Mouse (Mus musculus) liver, embryonic 14.5 days (tissue): ENCODE results near the gene Cox4i2. TPM values are rescaled to one million over a fixed set of nuclear protein-coding genes. Genes with fewer than 3 reads are reported as not detected.
A peak's percentile ranks its signal among the peaks of the same experiment; 100 is the strongest.

ENCODE experiments used
- ATAC-seq: fragments of 200-750 bp; cut with Nextera tagmentation; 2 replicates; pipeline ENCODE4 v1.8.0; 2017; ENCODE audit warnings: moderate number of reproducible peaks, mild to moderate bottlenecking, moderate library complexity; ENCODE audit not compliant: insufficient read depth
- DNase-seq, 3 experiments: peaks; one replicate each; pipeline ENCODE4 v3.0.0-alpha.2; 2012 to 2013; ENCODE audit warnings: low read depth in 3 of 3, low spot score in 3 of 3
- H3K27ac ChIP-seq: fragments of 300-500 bp; sonication (generic); 2 replicates; pipeline ENCODE4 v1.5.1; 2014; ENCODE audit warnings: moderate library complexity, mild to moderate bottlenecking, control low read depth, inconsistent platforms
- H3K27me3 ChIP-seq: fragments of 300-500 bp; sonication (generic); 2 replicates; pipeline ENCODE4 v1.6.1; 2014; ENCODE audit warnings: mild to moderate bottlenecking, low read length, moderate library complexity; ENCODE audit not compliant: control insufficient read depth, insufficient read depth
- H3K36me3 ChIP-seq: fragments of 300-500 bp; sonication (generic); replicated peaks from 2 replicates; pipeline ENCODE4 v1.6.1; 2014; ENCODE audit warnings: low read depth; ENCODE audit not compliant: control insufficient read depth, insufficient read depth
- H3K4me1 ChIP-seq, 2 experiments: fragments of 200-500 bp in 1 of 2; fragments of 300-500 bp in 1 of 2; sonication (generic) in 1 of 2; replicated peaks; 2 replicates each; pipeline ENCODE4 v1.6.1; 2012 to 2014; ENCODE audit warnings: antibody characterized with exemption in 1 of 2, inconsistent platforms in 1 of 2, low read length in 1 of 2; ENCODE audit not compliant: control insufficient read depth in 2 of 2, insufficient read depth in 2 of 2
- H3K4me2 ChIP-seq: fragments of 300-500 bp; sonication (generic); 2 replicates; pipeline ENCODE4 v1.6.1; 2014; ENCODE audit warnings: low read depth, mild to moderate bottlenecking, control low read depth, moderate library complexity
- H3K4me3 ChIP-seq, 2 experiments: fragments of 200-500 bp in 1 of 2; fragments of 300-500 bp in 1 of 2; sonication (generic) in 1 of 2; 2 replicates each; pipeline ENCODE4 v1.5.1; 2012 to 2014; ENCODE audit warnings: low read depth in 2 of 2, low read length in 2 of 2, mild to moderate bottlenecking in 2 of 2, control low read depth in 1 of 2, inconsistent platforms in 1 of 2, moderate library complexity in 1 of 2; ENCODE audit not compliant: insufficient read depth in 1 of 2
- H3K9ac ChIP-seq: fragments of 300-500 bp; sonication (generic); replicated peaks from 2 replicates; pipeline ENCODE4 v1.6.1; 2014; ENCODE audit warnings: mild to moderate bottlenecking, control low read depth, moderate library complexity
- H3K9me3 ChIP-seq: fragments of 300-500 bp; sonication (generic); 2 replicates; pipeline ENCODE4 v1.6.1; 2016; ENCODE audit warnings: low read length, mixed read lengths; ENCODE audit not compliant: control insufficient read depth
- CTCF ChIP-seq: IDR thresholded peaks from 2 replicates; pipeline ENCODE4 v1.5.1; 2016; ENCODE audit warnings: antibody characterized with exemption, low read depth, control low read depth
- EP300 ChIP-seq: IDR thresholded peaks from 2 replicates; pipeline ENCODE4 v1.6.1; 2016; ENCODE audit warnings: antibody characterized with exemption, low read depth
- WGBS: fragments of 180-500 bp; shearing (Covaris S2); extraction: QIAGEN DNeasy Blood & Tissue Kit; methylation state at CpG from one replicate; pipeline ENCODE4 v1.1.7; 2014; ENCODE audit not compliant: insufficient replicate concordance; 5-methylcytosine and 5-hydroxymethylcytosine counted together
- polyA plus RNA-seq, 2 experiments: library from polyadenylated mRNA; depleted of rRNA in 1 of 2; stranded (reverse) in 1 of 2; unstranded in 1 of 2; fragments of >200 nt; fragmentation: Nextera tagmentation in 1 of 2; extraction: Ambion mirVana in 1 of 2; gene quantifications; 2 replicates each; pipeline versions ENCODE4 v1.2.1 to v1.2.3; 2012 to 2014

Cox4i2 gene
- polyA plus RNA-seq (2012; rRNA removed) (0.51 and 0.92 TPM in 2 replicates), polyA plus RNA-seq (2014; fragmentation: Nextera tagmentation; extraction: Ambion mirVana) (0.47 and 0.51 TPM in 2 replicates)

DNA sequence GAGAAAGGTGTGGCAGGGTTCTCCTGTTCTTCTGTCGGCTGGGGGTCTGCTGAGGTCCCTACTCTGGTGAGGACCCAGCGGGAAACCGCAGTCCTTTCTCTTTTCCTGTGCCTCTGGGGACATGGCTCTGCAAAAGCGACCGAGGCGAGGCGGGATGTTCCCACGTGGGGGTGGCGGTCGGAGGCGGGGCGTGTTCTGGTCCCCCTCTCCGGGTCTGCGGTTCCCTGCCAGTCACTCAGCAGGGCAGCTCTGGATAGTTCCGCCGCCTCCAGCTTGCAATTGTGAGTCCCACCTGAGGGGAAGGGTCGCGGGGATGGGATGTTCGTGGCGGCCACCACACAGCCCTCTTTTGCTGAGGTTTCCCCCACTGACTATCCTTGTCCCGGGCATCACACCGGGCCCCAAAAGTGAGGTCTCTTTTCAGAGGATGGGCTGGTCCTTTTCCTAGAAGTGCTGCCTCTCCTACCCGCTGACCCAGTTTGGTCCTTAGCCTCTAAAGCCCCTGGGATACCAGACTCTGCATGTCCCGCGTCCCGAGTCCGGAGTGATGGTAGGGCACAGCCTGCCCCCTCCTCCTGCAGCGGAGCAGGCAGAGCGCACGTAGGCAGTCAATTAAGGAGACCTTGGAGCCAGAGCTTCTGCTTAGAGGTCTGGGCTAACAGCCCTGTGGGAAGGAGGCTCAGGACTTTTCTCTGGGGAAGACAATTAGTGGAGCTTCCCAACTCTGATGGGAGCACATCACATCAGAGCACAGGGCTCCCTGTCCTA is at the start of gene Cox4i2:
Gene Cox4i2, plus strand, starts transcription at position 230 of the 768 bp plus-strand sequence.
- peak within 1 kb of the TSS; percentile 15; the same call in 1 of the 2 replicates for H3K4me2 ChIP-seq
- H3K27me3 ChIP-seq: peaks cover 10% of the 10 kb centered on the region
- DNase-seq (no peak), ATAC-seq (no peak)
- H3K36me3 ChIP-seq: no peaks in the 10 kb centered on the region
- 7% methylated on average over 30 of the region's 30 CpGs for WGBS
- no peak within 1 kb of the TSS for H3K9ac ChIP-seq
- no peak within 1 kb of the TSS for H3K4me3 ChIP-seq
- TF ChIP-seq EP300: no peak
- TF ChIP-seq CTCF: no peak
- H3K9me3 ChIP-seq: no peaks in the 10 kb centered on the region
- no peak within 1 kb of the TSS for H3K27ac ChIP-seq
- H3K4me1 ChIP-seq: 0 out of 4 replicates have a peak, but pooled peaks cover 0 to 3% of the 10 kb centered on the region in 2 experiments

DNA sequence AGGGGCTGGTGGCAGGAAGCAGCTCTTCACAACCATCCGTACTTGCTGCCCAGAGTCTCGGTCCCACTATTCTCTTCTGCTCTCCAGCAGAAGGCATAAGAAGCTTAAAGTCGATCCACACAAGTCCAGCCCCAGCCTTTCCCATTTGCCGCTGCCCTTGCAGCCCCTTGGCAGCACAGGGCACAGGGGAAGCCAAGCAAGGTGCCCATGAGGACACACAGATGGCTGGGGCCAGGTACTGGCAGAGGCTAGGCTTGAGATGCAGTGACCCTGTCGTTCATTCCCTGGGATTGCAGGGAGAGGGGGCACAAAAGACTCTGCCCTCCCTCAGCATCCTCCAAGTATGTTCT is 49.7 kb upstream of the Cox4i2 start:
- TF ChIP-seq CTCF (no peak), EP300 (no peak)
- H3K4me1 ChIP-seq: peaks cover 0 to 9% of the 10 kb centered on the region in 2 experiments; a peak in 2 of 4 replicates
- whole genome bisulfite sequencing: 80% methylated on average over 5 of the region's 5 CpGs
- no peaks in the 10 kb centered on the region for H3K27me3 ChIP-seq
- DNase-seq (no peak), ATAC-seq (no peak)
- no peak overlapping the region for H3K4me2 ChIP-seq
- peaks cover 29% of the 10 kb centered on the region for H3K36me3 ChIP-seq
- no peak overlapping the region for H3K27ac ChIP-seq
- no peak overlapping the region for H3K4me3 ChIP-seq
- no peak overlapping the region for H3K9ac ChIP-seq
- no peaks in the 10 kb centered on the region for H3K9me3 ChIP-seq

DNA sequence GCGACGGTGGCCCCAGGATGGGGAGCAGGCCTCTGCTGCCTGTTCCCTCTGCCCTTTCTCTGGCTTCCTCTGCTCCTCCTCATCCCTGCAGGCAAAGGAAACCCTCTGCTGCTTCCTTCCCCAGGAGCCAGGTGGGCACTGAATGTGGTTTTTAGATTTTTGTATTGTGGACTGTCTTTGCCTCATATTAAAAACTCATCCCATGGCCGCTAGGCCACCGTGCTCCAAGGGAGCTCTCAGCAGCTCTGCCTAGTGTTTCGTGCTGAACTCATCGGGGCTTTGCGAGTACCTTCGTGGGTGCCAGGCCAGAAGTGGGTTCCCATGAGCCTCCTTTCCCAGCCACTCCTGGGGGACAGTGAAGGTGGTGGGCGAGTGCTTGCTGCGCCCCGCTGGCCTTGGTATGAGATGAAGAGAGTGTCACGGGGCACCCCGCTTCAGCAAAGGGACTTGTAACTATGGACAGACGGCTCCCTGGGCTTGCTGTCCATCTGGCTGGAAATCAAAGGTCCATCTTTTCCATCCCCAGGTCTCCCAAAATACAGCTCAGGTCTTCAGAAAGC is 49.1 kb upstream of the Cox4i2 start:
- no peak overlapping the region for H3K27ac ChIP-seq
- no peak for ATAC-seq
- H3K4me1 ChIP-seq: peaks cover 0 to 9% of the 10 kb centered on the region in 2 experiments; a peak in 2 of 4 replicates
- H3K4me3 ChIP-seq: no peak overlapping the region
- 81% methylated on average over 14 of the region's 14 CpGs for WGBS
- H3K9ac ChIP-seq: no peak overlapping the region
- H3K9me3 ChIP-seq: no peaks in the 10 kb centered on the region
- DNase-seq: no peak
- TF ChIP-seq CTCF (0 out of 2 replicates have a peak, but pooled peaks have one; percentile 5), EP300 (no peak)
- H3K4me2 ChIP-seq: no peak overlapping the region
- no peaks in the 10 kb centered on the region for H3K27me3 ChIP-seq
- H3K36me3 ChIP-seq: peaks cover 24% of the 10 kb centered on the region

DNA sequence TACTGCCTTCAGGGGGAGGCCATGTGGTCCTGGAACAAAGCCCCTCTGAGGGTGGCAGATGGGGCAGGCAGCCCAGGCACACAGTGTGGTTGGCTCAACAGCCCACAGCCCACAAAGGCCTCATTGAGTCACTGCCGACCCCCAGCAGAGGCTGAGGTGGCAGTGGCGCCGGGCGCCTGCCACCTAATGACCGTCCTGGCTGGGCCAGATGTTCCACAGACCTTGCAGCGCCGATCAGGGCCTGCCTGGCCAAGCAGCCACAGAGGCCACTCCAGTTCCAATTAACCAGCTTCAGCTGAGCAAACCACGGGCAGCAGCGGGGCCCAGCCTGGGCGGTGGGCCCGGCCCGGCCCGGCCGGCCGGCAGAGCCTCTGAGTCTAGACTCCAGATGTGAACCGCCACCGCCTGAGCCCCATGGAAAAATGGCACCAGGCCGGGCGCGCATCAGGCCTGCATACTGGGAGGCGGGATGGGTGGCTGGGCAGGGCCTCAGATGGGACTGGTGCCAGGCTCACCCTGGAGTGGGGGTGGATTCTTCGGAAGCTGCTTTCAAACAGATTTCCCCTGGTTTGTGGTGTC is 47.9 kb upstream of the Cox4i2 start:
- DNase-seq (no peak), ATAC-seq (no peak)
- Histone ChIP-seq H3K9me3 (no peaks in the 10 kb centered on the region), H3K4me1 (peaks cover 0 to 9% of the 10 kb centered on the region in 2 experiments; a peak in 2 of 4 replicates), H3K9ac (no peak overlapping the region), H3K36me3 (peaks cover 23% of the 10 kb centered on the region), H3K27ac (no peak overlapping the region), H3K27me3 (no peaks in the 10 kb centered on the region), H3K4me3 (no peak overlapping the region), H3K4me2 (no peak overlapping the region)
- no peak for TF ChIP-seq CTCF
- no peak for TF ChIP-seq EP300
- WGBS: 91% methylated on average over 22 of the region's 22 CpGs

DNA sequence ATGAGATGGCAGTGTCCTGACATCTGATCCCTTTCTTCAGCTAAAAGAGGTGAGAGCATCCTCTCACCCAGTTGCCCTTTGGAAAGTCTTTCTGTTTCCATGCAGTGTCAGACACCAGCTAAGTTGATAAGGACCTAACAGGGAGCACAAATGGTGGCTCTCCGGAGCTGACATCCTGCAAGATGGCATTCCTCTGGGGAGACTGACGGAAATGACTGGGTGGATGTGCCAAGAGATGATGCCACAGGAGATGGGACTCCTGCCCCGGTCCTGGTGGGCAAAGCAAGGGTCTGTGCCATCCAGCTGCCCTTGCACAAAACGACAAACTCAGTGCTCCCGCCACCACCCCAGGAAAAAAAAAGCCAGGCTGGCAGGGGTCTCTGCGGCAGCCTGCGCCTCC is 46.8 kb upstream of the Cox4i2 start:
- ATAC-seq (no peak), DNase-seq (no peak)
- Histone ChIP-seq H3K27ac (no peak overlapping the region), H3K9me3 (no peaks in the 10 kb centered on the region), H3K4me2 (peak overlapping the region; percentile 55), H3K27me3 (no peaks in the 10 kb centered on the region), H3K9ac (no peak overlapping the region), H3K4me1 (peaks cover 0 to 9% of the 10 kb centered on the region in 2 experiments; a peak in 2 of 4 replicates), H3K36me3 (peaks cover 14% of the 10 kb centered on the region), H3K4me3 (peak overlapping the region; percentile 32 to 33)
- WGBS: 39% methylated on average over 7 of the region's 7 CpGs
- TF ChIP-seq EP300 (no peak), CTCF (no peak)
